Mouse (Mus musculus) adrenal gland, postnatal 10 days (tissue): ENCODE data around the gene Rdh7. TPM values are rescaled to one million over a fixed set of nuclear protein-coding genes. Genes with fewer than 3 reads are reported as not detected.
"Not testable (repeated sequence)": the region's sequence is repeated elsewhere in the genome, so short reads cannot be mapped to it uniquely, and the experiment has no call there.

Experiments
- DNase-seq: peaks from one replicate; pipeline ENCODE4 v3.0.0; 2021; ENCODE audit warnings: mixed read lengths
- long read RNA-seq, 2 experiments: library from polyadenylated mRNA; stranded (forward); transcript quantifications; one replicate each; pipeline ENCODE4 v2.0.0; 2021
- total RNA-seq, 2 experiments: library from RNA; stranded (reverse); gene quantifications; 2 replicates each; pipeline ENCODE4 v1.2.3; 2021

Rdh7 gene
- total RNA-seq, result 100 to 1,000 TPM in 1 of 2 experiments, 10 to 100 TPM in 1; 45.4 to 112 TPM
- long read RNA-seq, experiment 1, transcript Rdh7-201 (4 exons, 1,678 nt), result major isoform, 205 of 221 reads
- long read RNA-seq, experiment 1, partial matches to known transcripts, result 5 of 221 reads
- long read RNA-seq, experiment 1, other reads (novel, unspliced or antisense), result 11 of 221 reads
- long read RNA-seq, experiment 2, transcript Rdh7-201 (4 exons, 1,678 nt), result major isoform, 9 of 9 reads
- long read RNA-seq, experiment 2, partial matches to known transcripts, result 0 of 9 reads
- long read RNA-seq, experiment 2, other reads (novel, unspliced or antisense), result 0 of 9 reads

- no peak for DNase-seq
These were observed at the start of gene Rdh7 for GRCm38 (mm10) chr10:127888605-127889004. Rdh7 (minus strand) TSS chr10:127888817.

GRCm38 (mm10) chr10:127937428-127938010, 48.9 kb upstream of the Rdh7 start:
- peak; percentile 81 for DNase-seq

- DNase-seq, result no peak
These were observed 48.3 kb upstream of the Rdh7 start for GRCm38 (mm10) chr10:127936747-127937409.

- no peak for DNase-seq
These were observed 47.7 kb upstream of the Rdh7 start for GRCm38 (mm10) chr10:127936271-127936670.

GRCm38 (mm10) chr10:127932290-127932926, 43.8 kb upstream of the Rdh7 start:
- DNase-seq, result no peak

GRCm38 (mm10) chr10:127927737-127928136, 39.1 kb upstream of the Rdh7 start:
- no peak for DNase-seq

- no peak for DNase-seq
These were observed 36.2 kb upstream of the Rdh7 start for GRCm38 (mm10) chr10:127924597-127925378.

- DNase-seq, result no peak
These were observed 34.4 kb upstream of the Rdh7 start for GRCm38 (mm10) chr10:127923024-127923423.

- DNase-seq, result no peak
These were observed 33.6 kb upstream of the Rdh7 start for GRCm38 (mm10) chr10:127922241-127922640.

- no peak for DNase-seq
These were observed 29.0 kb upstream of the Rdh7 start for GRCm38 (mm10) chr10:127917651-127918050.

GRCm38 (mm10) chr10:127917183-127917582, 28.6 kb upstream of the Rdh7 start:
- DNase-seq, result not testable (repeated sequence)

GRCm38 (mm10) chr10:127915578-127915977, 27.0 kb upstream of the Rdh7 start:
- no peak for DNase-seq

- no peak for DNase-seq
These were observed 18.9 kb upstream of the Rdh7 start for GRCm38 (mm10) chr10:127907386-127907951.

GRCm38 (mm10) chr10:127906138-127906537, 17.5 kb upstream of the Rdh7 start:
- no peak for DNase-seq

- DNase-seq, result peak; percentile 79
These were observed 16.3 kb upstream of the Rdh7 start for GRCm38 (mm10) chr10:127904718-127905446.

- peak; percentile 25 for DNase-seq
These were observed 14.5 kb upstream of the Rdh7 start for GRCm38 (mm10) chr10:127903116-127903515.

- no peak for DNase-seq
These were observed 13.1 kb upstream of the Rdh7 start for GRCm38 (mm10) chr10:127901751-127902150.

- DNase-seq, result no peak
These were observed 11.2 kb upstream of the Rdh7 start for GRCm38 (mm10) chr10:127899783-127900182.

- no peak for DNase-seq
These were observed 9.6 kb upstream of the Rdh7 start, which contains the start of gene Sdr9c7 for GRCm38 (mm10) chr10:127898218-127898617. Sdr9c7 (plus strand) TSS chr10:127898518.

GRCm38 (mm10) chr10:127897506-127897905, 8.9 kb upstream of the Rdh7 start:
- DNase-seq, result no peak

- no peak for DNase-seq
These were observed 8.1 kb upstream of the Rdh7 start for GRCm38 (mm10) chr10:127896705-127897104.
